Mouse (Mus musculus): Measurements from ENCODE around the gene Ccdc167. TPM values are rescaled to one million over a fixed set of nuclear protein-coding genes. Genes with fewer than 3 reads are reported as not detected.

Ccdc167 gene
- polyA plus RNA-seq, 1 experiment, result 11.0 TPM

DNA sequence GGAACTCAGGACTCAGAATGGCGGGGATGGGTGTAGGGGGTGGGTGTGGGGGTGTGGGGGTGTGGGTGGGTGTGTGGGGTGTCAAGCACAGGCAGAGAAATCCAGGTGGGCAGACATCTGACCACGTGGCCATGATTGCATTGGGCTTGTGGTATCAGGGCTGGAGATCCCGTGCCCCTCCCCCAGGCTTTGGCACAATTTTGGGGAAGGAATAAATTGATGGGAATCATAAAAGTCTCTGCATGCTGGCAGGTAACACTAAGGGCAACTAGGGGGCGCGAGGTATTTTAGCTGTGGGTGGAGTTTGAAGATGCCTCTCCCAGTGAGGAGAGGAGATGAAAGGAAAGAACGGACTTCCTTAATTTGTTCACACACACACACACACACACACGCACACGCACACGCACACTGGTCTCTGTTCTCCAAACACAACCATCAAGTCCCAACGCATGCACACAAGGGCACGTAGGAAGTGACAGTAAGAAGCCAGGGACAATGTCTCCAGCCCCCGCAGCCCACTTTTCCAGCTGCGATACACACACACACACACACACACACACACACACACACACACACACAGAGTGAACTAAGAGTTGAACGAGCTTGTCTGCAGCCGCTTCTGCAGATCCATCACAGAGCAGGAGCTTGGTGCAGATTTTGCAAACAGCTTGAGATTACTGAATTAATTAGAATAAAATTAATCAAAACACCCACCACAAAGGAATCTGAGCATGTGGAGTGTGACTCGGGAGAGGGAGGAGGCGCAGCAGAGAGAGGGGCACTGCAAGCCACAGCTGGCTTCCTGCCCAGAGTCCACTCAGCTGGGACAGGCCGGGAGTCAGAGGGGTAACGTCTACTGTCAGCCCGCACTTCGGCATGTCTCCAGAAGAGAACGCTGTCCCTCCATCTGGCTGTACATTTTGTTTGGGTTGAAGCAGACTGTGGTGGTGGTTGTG, 21.3 kb upstream of the Ccdc167 start:
- Histone ChIP-seq H3K4me3 (ENCODE audit: insufficient read depth, low read length) (no peak overlapping the region), H3K4me1 (ENCODE audit: control insufficient read depth, insufficient read depth, low read length) (no peaks in the 10 kb centered on the region), H3K27ac (ENCODE audit: insufficient read depth, low read length) (no peak overlapping the region)
- TF ChIP-seq POLR2A (IDR thresholded peaks at IDR 0.05; ENCODE audit: low read depth, low read length) (no peak), CTCF (IDR thresholded peaks at IDR 0.05; ENCODE audit: borderline replicate concordance, insufficient read depth, low read length) (no peak)

DNA sequence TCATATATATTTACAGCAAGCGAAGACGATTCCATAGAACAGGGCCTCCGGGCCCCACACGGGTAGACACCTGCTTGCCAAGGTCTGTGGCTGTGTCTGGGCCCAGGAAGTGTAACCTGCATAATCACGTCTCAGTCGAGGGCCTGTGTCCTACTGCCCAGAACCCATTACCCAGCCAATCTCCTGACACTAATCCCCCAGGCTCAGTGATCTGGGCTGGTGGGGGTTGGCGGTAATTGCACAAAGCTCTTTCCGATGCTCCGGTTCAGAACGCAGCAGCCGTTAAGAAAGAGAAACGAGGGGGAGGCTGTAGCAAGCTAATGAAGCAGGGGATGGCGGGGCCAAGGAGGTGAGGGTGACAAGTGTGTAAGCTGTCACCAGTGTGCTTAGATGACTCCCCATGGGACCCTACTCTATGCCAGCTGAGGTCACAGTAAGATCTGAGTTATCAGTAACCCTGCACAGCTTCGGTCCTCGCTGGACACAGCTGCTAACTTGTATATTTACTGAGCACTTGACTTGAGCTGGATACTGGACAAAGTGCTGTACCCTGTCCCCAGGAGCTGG, 19.7 kb upstream of the Ccdc167 start:
- Histone ChIP-seq H3K4me1 (ENCODE audit: control insufficient read depth, insufficient read depth, low read length) (no peaks in the 10 kb centered on the region), H3K27ac (ENCODE audit: insufficient read depth, low read length) (no peak overlapping the region), H3K4me3 (ENCODE audit: insufficient read depth, low read length) (no peak overlapping the region)
- TF ChIP-seq POLR2A (IDR thresholded peaks at IDR 0.05; ENCODE audit: low read depth, low read length) (no peak), CTCF (IDR thresholded peaks at IDR 0.05; ENCODE audit: borderline replicate concordance, insufficient read depth, low read length) (no peak)

DNA sequence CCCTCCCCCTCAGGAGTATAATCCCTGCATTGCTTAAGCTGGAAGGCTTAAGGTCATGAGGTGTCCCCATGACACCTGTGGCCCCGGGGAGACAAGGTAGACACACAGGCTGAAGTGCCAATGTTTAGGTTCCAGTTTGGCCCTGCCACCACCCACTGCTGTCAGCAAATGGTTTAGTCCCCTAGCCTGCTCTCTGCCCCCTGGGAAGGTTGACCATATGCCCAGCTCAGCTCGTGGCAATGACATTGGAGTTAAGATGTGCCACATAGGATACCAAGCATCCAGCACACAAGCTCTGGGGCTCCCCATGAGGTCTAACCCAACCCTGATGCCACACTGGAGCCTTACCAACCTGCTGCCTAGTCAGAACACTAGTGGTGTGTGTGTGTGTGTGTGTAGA, 15.7 kb upstream of the Ccdc167 start:
- no peaks in the 10 kb centered on the region for H3K4me1 ChIP-seq (ENCODE audit: control insufficient read depth, insufficient read depth, low read length)
- H3K4me3 ChIP-seq (ENCODE audit: insufficient read depth, low read length), result no peak overlapping the region
- H3K27ac ChIP-seq (ENCODE audit: insufficient read depth, low read length), result no peak overlapping the region
- TF ChIP-seq POLR2A (IDR thresholded peaks at IDR 0.05; ENCODE audit: low read depth, low read length) (no peak), CTCF (IDR thresholded peaks at IDR 0.05; ENCODE audit: borderline replicate concordance, insufficient read depth, low read length) (no peak)

DNA sequence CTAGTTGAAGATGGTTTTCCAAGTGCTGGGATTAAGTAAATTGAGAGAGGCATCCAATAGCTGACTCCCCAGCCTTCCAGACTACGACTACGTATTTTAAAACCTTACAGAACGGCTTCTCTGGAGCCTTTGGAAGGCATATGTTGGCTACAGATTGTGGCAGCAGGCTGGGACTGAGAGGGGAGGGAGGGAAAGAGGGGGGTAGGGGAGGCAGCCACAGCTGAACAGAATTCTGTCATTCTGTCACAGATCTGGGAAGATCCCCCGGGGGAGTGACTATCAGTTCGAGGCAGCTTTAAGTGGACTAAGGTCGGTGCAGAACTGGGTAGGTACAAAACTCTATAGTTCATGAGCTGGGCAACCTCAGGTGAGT, 15.1 kb upstream of the Ccdc167 start:
- Histone ChIP-seq H3K27ac (ENCODE audit: insufficient read depth, low read length) (no peak overlapping the region), H3K4me3 (ENCODE audit: insufficient read depth, low read length) (no peak overlapping the region), H3K4me1 (ENCODE audit: control insufficient read depth, insufficient read depth, low read length) (no peaks in the 10 kb centered on the region)
- TF ChIP-seq CTCF (IDR thresholded peaks at IDR 0.05; ENCODE audit: borderline replicate concordance, insufficient read depth, low read length), result no peak
- no peak for TF ChIP-seq POLR2A (IDR thresholded peaks at IDR 0.05; ENCODE audit: low read depth, low read length)

DNA sequence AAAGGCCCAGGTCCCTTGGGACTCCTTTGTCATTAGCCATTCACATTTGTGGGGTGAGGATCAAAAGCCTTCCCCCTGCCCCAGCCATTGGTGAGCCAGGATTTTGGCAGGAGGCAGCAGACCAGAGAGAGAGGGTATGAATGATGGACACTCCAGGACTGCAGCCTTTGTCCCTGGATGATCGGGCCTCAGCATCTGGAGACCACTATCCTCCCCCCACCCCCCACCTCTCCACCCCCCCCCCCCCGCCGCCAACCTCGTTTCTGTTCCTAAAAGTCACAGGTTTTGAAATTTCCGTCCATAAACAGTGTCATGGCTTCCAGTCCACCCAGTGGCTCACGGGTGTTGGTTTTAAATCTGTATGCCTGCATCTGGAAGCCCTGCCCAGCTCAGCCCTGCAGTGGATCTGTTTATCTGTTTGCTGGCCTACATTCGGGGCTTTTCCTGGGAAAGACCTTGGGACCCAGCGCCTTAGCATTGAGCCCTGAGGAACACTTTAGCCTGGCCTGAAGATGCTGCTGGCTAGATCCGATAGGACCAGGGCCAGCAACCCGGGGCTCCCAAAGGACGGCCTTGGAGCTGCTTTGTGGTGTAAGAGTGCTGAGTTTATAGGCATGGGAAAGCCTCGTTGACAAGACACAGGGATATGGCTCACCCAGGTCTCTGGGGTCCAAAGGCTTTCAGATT, 14.6 kb upstream of the Ccdc167 start:
- TF ChIP-seq POLR2A (IDR thresholded peaks at IDR 0.05; ENCODE audit: low read depth, low read length), result no peak
- TF ChIP-seq CTCF (IDR thresholded peaks at IDR 0.05; ENCODE audit: borderline replicate concordance, insufficient read depth, low read length), result no peak
- Histone ChIP-seq H3K4me1 (ENCODE audit: control insufficient read depth, insufficient read depth, low read length) (no peaks in the 10 kb centered on the region), H3K4me3 (ENCODE audit: insufficient read depth, low read length) (no peak overlapping the region), H3K27ac (ENCODE audit: insufficient read depth, low read length) (no peak overlapping the region)

DNA sequence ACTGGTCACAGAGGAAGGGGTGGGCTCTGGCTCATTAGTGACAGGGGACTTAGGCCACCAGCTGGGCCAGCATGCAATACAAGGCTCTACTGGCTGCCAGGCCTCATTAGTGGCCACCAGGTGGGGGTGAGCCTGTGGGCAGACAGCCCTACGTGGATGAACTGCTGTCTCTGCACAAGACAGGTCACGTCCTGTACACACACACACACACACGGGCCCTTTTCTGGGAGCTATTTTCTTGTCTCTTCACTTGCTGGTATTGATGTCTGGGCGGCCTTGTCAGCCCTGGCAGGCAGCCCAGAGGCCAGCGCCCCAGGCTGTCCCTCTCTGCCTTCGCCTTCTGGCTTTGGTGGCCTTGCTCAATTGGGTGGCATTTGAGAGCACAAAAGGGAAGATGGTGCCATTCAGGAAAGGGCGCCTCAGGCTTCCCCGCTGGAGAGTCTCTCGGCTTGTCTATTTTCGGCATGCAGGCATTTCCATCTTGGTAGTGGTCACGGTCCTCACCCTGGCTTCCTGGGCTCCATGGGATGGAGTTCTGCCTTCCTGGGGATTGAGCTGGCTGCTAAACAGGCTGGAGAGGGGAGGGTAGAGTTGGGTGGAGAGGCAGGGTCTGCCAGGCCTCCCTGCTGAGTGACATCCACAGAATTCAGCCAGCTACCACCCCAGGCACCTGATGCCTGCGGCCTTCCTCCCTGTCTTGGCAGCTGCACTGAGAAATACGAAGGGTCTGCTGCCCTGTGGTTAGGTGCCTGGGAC, 13.8 kb upstream of the Ccdc167 start:
- Histone ChIP-seq H3K27ac (ENCODE audit: insufficient read depth, low read length) (no peak overlapping the region), H3K4me1 (ENCODE audit: control insufficient read depth, insufficient read depth, low read length) (no peaks in the 10 kb centered on the region), H3K4me3 (ENCODE audit: insufficient read depth, low read length) (no peak overlapping the region)
- TF ChIP-seq POLR2A (IDR thresholded peaks at IDR 0.05; ENCODE audit: low read depth, low read length), result no peak
- no peak for TF ChIP-seq CTCF (IDR thresholded peaks at IDR 0.05; ENCODE audit: borderline replicate concordance, insufficient read depth, low read length)

DNA sequence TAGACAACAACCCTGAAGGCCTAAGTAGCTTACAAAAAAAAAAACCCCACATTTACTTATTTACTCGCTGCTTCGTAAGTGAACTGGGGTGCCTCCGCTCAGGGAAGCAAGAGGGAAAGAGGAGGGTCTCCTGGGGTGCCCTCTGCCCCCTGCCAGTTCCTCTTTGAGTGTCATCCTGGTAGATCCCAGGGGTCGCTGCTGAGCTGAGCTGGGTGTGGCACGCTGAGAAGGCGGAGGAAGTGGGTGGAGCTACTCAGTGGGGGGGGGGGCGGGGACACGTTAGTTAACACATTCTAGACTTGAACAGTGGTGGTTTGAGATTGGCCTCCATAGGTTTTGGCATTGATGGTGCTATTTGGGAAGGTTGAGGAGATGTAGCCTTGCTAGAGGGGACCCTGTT, 11.2 kb upstream of the Ccdc167 start:
- H3K27ac ChIP-seq (ENCODE audit: insufficient read depth, low read length), result no peak overlapping the region
- no peaks in the 10 kb centered on the region for H3K4me1 ChIP-seq (ENCODE audit: control insufficient read depth, insufficient read depth, low read length)
- TF ChIP-seq POLR2A (IDR thresholded peaks at IDR 0.05; ENCODE audit: low read depth, low read length) (no peak), CTCF (IDR thresholded peaks at IDR 0.05; ENCODE audit: borderline replicate concordance, insufficient read depth, low read length) (no peak)
- H3K4me3 ChIP-seq (ENCODE audit: insufficient read depth, low read length), result no peak overlapping the region

DNA sequence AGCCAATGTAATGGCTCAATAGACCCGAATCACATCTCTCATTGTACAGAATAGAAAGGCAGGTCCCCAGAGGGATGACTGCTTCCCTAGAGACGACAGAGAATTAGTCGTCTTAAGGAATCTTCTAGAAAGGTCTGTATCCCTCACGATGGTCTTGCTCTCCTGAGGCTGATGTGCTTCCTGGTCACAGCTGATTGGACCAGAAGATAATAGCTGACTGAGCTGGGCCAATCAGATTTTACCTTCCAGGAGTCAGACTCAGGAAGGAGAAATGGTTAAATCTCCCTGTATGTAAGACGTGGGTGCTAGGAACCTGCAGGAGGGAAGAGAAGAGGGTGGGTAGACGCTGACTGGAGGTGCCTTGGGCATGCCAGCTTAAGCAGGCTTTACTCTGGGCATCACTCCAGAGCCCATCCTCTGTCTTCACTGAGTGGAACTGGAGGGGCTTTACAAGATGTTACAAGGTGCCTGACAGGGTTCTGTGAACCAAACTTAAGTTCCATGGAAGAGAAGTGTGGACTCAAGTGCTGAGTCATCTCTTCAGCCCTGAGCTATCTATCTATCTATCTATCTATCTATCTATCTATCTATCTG, 8.3 kb upstream of the Ccdc167 start:
- H3K27ac ChIP-seq (ENCODE audit: insufficient read depth, low read length), result no peak overlapping the region
- H3K4me3 ChIP-seq (ENCODE audit: insufficient read depth, low read length), result no peak overlapping the region
- no peak for TF ChIP-seq POLR2A (IDR thresholded peaks at IDR 0.05; ENCODE audit: low read depth, low read length)
- no peak for TF ChIP-seq CTCF (IDR thresholded peaks at IDR 0.05; ENCODE audit: borderline replicate concordance, insufficient read depth, low read length)
- no peaks in the 10 kb centered on the region for H3K4me1 ChIP-seq (ENCODE audit: control insufficient read depth, insufficient read depth, low read length)

DNA sequence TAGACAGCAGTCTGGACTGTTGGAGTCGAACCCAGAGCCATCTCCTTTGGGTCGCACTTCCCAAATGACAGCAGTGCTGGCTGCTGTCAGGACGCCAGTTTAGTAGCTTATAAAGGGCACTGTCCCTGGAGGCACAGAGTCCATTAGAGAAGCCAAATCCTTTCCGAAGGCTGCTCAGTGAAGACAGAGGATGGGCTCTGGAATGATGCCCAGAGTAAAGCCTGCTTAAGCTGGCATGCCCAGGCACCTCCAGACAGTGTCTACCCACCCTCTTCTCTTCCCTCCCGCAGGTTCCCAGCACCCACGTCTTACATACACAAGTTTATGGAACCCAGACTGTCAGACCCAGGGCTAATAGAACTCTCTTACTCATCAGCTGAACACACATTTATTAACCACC, 7.8 kb upstream of the Ccdc167 start:
- no peak overlapping the region for H3K27ac ChIP-seq (ENCODE audit: insufficient read depth, low read length)
- H3K4me1 ChIP-seq (ENCODE audit: control insufficient read depth, insufficient read depth, low read length), result no peaks in the 10 kb centered on the region
- TF ChIP-seq CTCF (IDR thresholded peaks at IDR 0.05; ENCODE audit: borderline replicate concordance, insufficient read depth, low read length), result no peak
- no peak for TF ChIP-seq POLR2A (IDR thresholded peaks at IDR 0.05; ENCODE audit: low read depth, low read length)
- no peak overlapping the region for H3K4me3 ChIP-seq (ENCODE audit: insufficient read depth, low read length)

Measured in embryonic fibroblast, embryonic 13.5 days (primary cell).